Mouse (Mus musculus) MN1 (cell line): Measurements from ENCODE around the gene Bpifa2.
A peak's percentile ranks its signal among the peaks of the same experiment; 100 is the strongest.
"Not testable (repeated sequence)": the region's sequence is repeated elsewhere in the genome, so short reads cannot be mapped to it uniquely, and the experiment has no call there.

Experiments used
- DNase-seq: peaks from one replicate; pipeline ENCODE4 v3.0.0-alpha.2; 2016; ENCODE audit warnings: low spot score

Bpifa2 gene

DNA sequence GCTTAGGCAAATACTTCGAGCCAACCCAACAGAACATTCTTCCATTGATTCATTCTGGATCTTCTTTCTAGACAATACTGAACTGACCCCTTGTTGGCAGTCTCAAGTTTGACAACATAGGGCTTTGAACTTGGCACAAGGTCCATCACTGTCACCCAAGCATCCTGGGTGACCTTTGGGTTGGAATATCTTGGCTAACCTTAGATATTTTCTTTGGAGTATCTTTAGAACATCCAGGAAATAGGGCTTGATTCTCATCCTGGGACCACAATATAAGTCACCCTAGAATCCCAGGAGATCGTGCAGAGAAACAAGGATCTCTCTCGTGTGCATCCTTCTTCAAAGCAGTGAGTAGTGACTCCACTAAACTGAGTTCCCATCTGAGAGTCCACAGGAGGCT lies at the start of gene Bpifa2:
Gene Bpifa2 (plus strand): TSS at position 301 of the 400 bp plus-strand sequence.
- DNase-seq: peak; percentile 3

- DNase-seq: no peak
These were observed 45.2 kb upstream of the Bpifa2 start for GRCm38 (mm10) chr2:153962821-153963331.

DNA sequence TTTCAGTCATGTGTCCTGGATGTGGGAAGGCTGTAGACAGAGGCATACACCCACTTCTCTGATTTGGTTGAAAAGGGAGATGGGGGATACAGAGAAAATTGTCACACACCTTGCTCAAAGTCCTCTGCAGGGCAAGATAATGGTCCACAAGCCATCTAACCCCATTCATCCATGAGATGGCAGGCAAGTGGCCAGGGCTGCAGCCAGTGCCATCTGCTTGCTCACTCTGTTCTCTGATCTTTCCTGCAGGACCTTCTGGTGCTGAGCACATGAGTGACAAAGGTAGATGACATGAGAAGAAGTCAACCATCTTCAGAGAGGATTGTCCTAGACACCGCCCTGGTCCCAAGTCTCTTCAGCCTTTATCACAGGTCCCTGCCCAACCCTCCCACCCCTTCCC lies 44.7 kb upstream of the Bpifa2 start:
- no peak for DNase-seq

GRCm38 (mm10) chr2:153970221-153970620 lies 37.8 kb upstream of the Bpifa2 start:
- no peak for DNase-seq

DNA sequence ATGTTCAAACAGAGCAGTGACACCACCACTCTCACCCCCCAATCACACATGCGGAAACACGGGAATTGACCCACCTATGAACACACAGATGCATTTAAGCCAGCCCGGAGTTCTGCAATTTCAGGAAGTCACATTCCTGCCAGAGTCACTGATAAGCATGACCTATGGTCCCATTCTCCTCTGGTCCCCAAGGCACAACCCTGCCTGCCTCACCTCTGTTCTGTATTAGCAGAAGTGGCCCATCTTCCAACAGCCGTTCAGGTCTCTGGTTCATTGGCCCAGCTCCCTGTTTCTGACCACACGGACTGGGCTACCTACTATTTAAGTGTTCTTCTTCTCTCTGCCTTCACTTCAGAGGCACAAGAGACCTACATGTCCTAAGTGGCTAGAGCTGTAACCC lies 33.5 kb upstream of the Bpifa2 start, which contains the start of gene Bpifa6:
Gene Bpifa6 (plus strand): TSS at position 364 of the 400 bp plus-strand sequence.
- DNase-seq: no peak

DNA sequence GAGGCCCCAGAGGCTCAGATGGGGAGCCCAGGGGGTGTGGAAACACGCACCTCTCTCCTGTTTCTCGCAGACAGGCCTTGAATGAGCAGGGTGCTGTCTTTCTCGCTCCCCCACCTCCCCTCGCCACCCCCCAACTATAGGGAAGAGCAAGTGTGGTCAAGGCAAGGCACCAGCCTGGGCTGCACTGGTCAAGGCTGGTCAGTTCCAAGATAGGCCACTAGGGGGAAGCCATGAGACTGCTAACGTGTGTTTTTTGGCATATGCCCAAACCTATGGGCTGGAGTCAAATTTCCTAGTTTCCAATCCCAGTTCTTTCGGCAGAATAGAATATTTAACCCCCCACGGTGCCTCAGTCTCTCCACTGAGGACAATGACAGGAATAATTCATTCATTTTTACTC lies 12.3 kb upstream of the Bpifa2 start:
- DNase-seq: peak; percentile 34

DNA sequence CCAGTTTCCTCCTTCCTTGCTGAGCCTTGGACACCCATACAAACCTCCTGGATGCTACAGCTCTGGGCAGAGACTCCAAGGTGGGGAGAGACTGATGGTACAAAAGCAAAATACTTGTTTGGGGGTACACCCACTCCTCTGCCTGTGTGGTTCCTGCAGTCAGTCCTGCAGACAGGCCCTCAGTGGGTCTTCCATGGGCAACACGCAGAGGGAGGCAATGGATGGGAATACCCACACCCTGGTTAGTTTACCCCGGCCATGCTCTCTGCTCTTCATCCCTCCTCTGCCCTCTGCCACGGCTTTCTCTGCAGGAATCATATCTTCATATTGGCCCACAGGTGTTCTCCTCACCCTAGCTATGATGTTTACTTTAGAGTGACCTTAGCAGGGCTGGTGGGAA lies 7.6 kb upstream of the Bpifa2 start:
- DNase-seq: no peak

DNA sequence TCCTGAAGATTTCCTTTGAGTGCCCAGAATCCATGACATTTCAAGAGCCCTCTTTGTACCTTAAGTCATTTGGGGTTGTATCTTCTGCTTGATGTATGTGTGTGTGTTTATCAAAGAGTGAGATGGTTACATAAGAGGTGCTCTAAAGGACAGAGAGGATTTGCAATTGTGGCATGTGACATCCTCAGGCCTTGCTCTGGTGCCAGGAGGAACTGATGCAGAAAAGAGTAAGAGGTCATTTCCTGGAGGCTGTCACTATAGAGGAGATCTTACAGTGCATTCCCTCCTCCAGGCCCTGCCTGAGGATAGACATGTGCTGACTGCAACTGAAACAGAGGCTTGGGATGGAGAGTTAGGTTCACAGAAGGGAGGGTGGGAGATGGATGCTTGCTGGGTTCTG lies 7.0 kb upstream of the Bpifa2 start:
- DNase-seq: no peak

DNA sequence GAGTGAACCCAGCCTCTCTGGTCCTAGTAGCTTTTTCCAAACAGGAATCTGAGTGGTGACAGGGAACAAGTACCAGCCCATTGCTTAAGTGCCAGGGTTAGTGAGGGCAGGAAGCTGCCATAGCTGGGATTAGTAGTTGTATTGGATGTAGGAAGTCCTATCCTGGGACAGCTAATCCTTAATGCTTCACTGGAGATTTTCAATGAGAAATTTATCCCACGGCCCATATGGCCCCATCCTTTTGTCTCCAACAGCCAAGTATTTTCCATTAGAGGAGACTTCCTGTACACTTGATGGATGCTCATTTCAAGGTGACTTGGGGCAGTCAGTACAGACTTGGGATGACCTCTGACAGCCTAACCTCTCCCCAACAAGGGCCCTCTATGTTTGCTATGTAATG lies 3.6 kb upstream of the Bpifa2 start:
- DNase-seq: peak; percentile 1

DNA sequence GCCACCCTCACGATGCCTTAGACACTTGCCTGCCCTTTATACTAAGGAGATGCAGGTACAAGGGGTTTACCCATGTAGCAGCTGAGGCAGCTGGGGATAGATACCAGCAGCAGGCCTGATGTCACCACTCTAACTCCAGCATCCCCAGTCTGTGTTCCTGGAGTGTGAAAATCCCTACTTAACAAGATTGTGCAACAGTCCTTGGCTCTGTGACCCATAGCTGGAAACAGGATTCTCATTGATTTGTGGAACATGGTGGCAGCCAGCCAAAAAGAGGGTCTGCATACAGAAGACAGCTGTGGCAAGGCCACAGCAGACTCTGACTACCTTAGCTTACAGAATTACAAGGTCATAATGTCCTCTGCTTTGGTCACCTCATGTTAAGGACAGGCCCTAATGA lies 3.0 kb upstream of the Bpifa2 start:
- peak; percentile 3 for DNase-seq

GRCm38 (mm10) chr2:154005734-154006133 lies 2.3 kb upstream of the Bpifa2 start:
- DNase-seq: peak; percentile 2

DNA sequence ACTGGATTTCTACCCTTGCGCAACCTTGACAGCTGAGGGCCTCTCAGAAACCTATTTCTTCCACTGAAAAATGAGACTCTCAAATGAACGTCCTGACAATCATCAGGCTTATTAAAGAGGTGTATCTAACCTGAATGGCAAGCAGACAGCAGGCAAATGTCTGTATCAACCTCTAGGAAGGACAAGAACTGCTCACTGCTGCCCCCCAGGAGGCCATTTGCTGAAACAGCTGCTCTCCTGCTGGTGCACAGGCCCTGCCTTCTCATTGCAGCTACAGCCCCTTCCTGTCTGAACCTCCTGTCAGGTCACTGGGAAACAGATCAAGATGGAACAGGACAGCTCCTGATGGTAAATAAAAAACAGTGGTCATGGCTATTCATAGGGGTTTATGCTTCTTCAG lies 1.7 kb upstream of the Bpifa2 start:
- DNase-seq: peak; percentile 4

DNA sequence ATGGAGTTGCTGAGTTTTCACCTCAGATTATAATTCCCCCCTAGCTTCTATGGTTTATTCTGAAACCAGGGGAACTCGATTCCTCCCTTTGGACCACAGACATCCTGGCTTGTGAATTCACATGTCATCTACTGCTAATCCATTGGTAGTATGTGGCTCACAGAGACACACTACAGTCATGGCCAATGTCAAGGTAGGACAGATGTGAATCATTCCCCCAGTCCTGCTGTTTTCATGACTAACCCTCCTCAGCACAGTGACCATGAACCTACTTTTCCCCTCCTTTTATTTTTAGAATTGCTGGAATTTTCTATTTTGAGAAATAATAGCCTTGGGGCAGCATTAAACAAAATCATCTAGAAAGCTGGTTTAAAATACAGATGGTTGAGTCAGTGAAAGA lies 684 bp upstream of the Bpifa2 start:
- DNase-seq: no peak

- DNase-seq: no peak
These were observed 9.9 kb downstream of the Bpifa2 start for GRCm38 (mm10) chr2:154017990-154018389.

DNA sequence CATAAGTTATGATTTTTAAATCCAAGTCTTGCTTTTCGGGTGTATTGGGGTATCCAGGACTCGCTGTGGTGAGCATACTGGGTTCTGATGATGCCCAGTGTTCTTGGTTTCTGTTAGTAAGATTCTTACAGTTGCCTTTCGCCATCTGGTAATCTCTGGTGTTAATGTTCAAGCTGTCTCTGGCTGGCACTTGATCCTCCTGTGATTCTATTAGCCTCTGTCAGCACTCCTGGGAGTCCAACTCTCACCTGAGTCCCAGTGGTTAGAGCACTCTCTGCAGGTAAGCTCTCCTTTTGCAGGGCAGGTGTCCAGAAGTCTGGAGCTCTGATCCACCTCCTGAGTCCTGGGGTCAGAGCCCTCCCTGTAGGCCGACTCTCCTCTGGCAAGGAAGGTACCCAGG lies 16.6 kb downstream of the Bpifa2 start:
- DNase-seq: not testable (repeated sequence)

DNA sequence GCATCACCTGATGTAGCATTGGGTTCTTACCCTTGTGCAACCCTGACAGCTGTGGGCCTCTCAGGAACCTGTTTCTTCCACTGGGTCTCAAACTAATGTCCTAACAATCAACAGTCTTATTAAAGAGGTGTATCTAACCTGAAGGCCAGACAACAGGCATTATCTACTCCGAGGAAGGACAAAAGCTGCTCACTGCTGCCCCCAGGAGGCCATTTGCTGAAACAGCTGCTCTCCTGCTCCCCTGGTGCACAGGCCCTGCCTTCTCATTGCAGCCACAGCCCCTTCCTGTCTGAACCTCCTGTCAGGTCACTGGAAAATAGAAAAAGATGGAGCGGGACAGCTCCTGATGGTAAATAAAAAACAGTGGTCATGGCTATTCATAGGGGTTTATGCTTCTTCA lies 30.9 kb downstream of the Bpifa2 start:
- peak; percentile 2 for DNase-seq

- no peak for DNase-seq
These were observed 36.7 kb downstream of the Bpifa2 start for GRCm38 (mm10) chr2:154044743-154045142.

DNA sequence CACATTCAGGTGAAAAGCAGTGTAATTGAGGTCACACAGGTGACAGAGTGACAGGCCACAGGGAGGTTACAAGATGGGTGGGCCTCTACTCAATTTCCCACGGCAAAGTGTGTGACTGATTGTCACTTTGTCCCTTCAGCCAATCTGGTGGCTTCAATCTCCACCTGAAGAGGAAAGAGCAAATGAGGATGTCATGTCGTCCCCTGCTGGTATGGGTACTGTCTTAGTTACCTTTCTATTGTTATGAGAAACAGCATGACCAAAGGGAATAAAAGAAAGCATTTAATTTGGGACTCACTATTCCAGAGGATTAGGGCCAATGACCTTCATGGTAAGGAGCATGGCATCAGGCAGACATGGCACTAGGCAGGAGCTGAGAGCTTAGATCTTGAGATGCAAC lies 50.6 kb downstream of the Bpifa2 start:
- DNase-seq: no peak
